Mouse (Mus musculus) Patski (cell line): ENCODE measurements around the gene Dclk1. TPM values are rescaled to one million over a fixed set of nuclear protein-coding genes. Genes with fewer than 3 reads are reported as not detected.
A peak's percentile ranks its signal among the peaks of the same experiment; 100 is the strongest.

Experiments
- ATAC-seq: fragments of 100-300 bp; one replicate; pipeline ENCODE4 v1.8.0; 2021
- CTCF ChIA-PET: fragments of 350-600 bp; sonication (Branson Sonifier 250); formaldehyde crosslinking; loops from one replicate; lab custom pipeline; 2022; ENCODE audit warnings: inconsistent platforms; lab: Charles Lee
- POLR2A ChIA-PET: fragments of 350-600 bp; sonication (Branson Sonifier 250); formaldehyde crosslinking; loops from one replicate; lab custom pipeline; 2022; ENCODE audit warnings: antibody characterized with exemption, inconsistent platforms; lab: Charles Lee
- DNase-seq: peaks from one replicate; pipeline ENCODE4 v3.0.0-alpha.2; 2011; ENCODE audit warnings: low read depth, low spot score
- H3K27me3 ChIP-seq: fragments of 371-371 bp; one replicate; pipeline ENCODE4 v1.5.1; 2021
- CTCF ChIP-seq: fragments of 100-300 bp; IDR thresholded peaks from one replicate; pipeline ENCODE4 v1.5.1; 2021
- in situ Hi-C: fragments of 300-500 bp; cut with MboI; formaldehyde crosslinking; loops from 3 replicates; pipeline ENCODE4 v1.11.1; 2018; ENCODE audit warnings: low pct_unique_long_range_greater_than_20kb, mixed read lengths
- polyA plus RNA-seq: library from polyadenylated mRNA; unstranded; gene quantifications from one replicate; pipeline ENCODE4 v1.2.3, GENCODE M21; 2021

Gene Dclk1
- polyA plus RNA-seq, 1 experiment from 2014 or later = 16.7 TPM

- H3K27me3 ChIP-seq = no peaks in the 10 kb centered on the region
- no peak for TF ChIP-seq CTCF
- DNase-seq = peak; percentile 66
- peak; percentile 90 for ATAC-seq
- ChIA-PET CTCF (interaction anchor here (1.2 to 3.9 kb wide), 5 partner anchors 12 to 107 kb away, joined by 3 to 9 read pairs (median 4); no protein-coding TSS in a partner anchor), POLR2A (no interaction called here)
- in situ Hi-C loops = no loop called here
These were observed 5.9 kb downstream of the Dclk1 start for GRCm38 (mm10) chr3:55248048-55248447.

GRCm38 (mm10) chr3:55248508-55248907, 6.3 kb downstream of the Dclk1 start:
- no peak for TF ChIP-seq CTCF
- no peaks in the 10 kb centered on the region for H3K27me3 ChIP-seq
- in situ Hi-C loops = no loop called here
- ATAC-seq (peak; percentile 42), DNase-seq (no peak)
- POLR2A ChIA-PET = no interaction called here
- CTCF ChIA-PET = interaction anchor here (1.2 to 3.9 kb wide), 5 partner anchors 12 to 106 kb away, joined by 3 to 9 read pairs (median 4); no protein-coding TSS in a partner anchor

- in situ Hi-C loops = no loop called here
- CTCF ChIA-PET = interaction anchor here (0.7 to 1.8 kb wide), 11 partner anchors 8 to 211 kb away, joined by 3 to 9 read pairs (median 3); partner anchors contain the start of gene Dclk1
- POLR2A ChIA-PET = interaction anchor here (1.0 kb wide), 1 partner anchor 8 kb away, joined by 3 read pairs; the partner anchor contains the start of gene Dclk1
- ATAC-seq (no peak), DNase-seq (no peak)
- no peak for TF ChIP-seq CTCF
- no peaks in the 10 kb centered on the region for H3K27me3 ChIP-seq
These were observed 8.5 kb downstream of the Dclk1 start for GRCm38 (mm10) chr3:55250631-55251030.

- in situ Hi-C loops = no loop called here
- ChIA-PET CTCF (interaction anchor here (0.8 to 1.5 kb wide), 7 partner anchors 10 to 107 kb away, joined by 3 to 5 read pairs (median 4); no protein-coding TSS in a partner anchor), POLR2A (no interaction called here)
- DNase-seq = no peak
- no peak for TF ChIP-seq CTCF
- ATAC-seq = peak; percentile 39
- no peaks in the 10 kb centered on the region for H3K27me3 ChIP-seq
These were observed 18.0 kb downstream of the Dclk1 start for GRCm38 (mm10) chr3:55260139-55260538.

GRCm38 (mm10) chr3:55266091-55266490, 23.9 kb downstream of the Dclk1 start:
- DNase-seq = no peak
- no peak for ATAC-seq
- in situ Hi-C loops = no loop called here
- CTCF ChIA-PET = interaction anchor here (0.9 to 1.1 kb wide), 4 partner anchors 10 to 88 kb away, joined by 3 read pairs; no protein-coding TSS in a partner anchor
- POLR2A ChIA-PET = no interaction called here
- TF ChIP-seq CTCF = no peak
- no peaks in the 10 kb centered on the region for H3K27me3 ChIP-seq

GRCm38 (mm10) chr3:55269802-55270201, 27.6 kb downstream of the Dclk1 start:
- peak; percentile 39 for ATAC-seq
- DNase-seq = no peak
- TF ChIP-seq CTCF = no peak
- ChIA-PET POLR2A (no interaction called here), CTCF (no interaction called here)
- in situ Hi-C loops = no loop called here
- no peaks in the 10 kb centered on the region for H3K27me3 ChIP-seq

GRCm38 (mm10) chr3:55270345-55270744, 28.2 kb downstream of the Dclk1 start:
- POLR2A ChIA-PET = no interaction called here
- ATAC-seq = no peak
- in situ Hi-C loops = no loop called here

GRCm38 (mm10) chr3:55270920-55271319, 28.8 kb downstream of the Dclk1 start:
- DNase-seq (no peak), ATAC-seq (no peak)
- H3K27me3 ChIP-seq = no peaks in the 10 kb centered on the region
- in situ Hi-C loops = no loop called here
- ChIA-PET CTCF (no interaction called here), POLR2A (no interaction called here)
- TF ChIP-seq CTCF = no peak

More at GRCm38 (mm10) chr3:55270345-55270744, 28.2 kb downstream of the Dclk1 start:
- CTCF ChIA-PET = no interaction called here
- no peak for DNase-seq
- no peak for TF ChIP-seq CTCF
- H3K27me3 ChIP-seq = no peaks in the 10 kb centered on the region

GRCm38 (mm10) chr3:55272536-55272935, 30.4 kb downstream of the Dclk1 start:
- TF ChIP-seq CTCF = no peak
- POLR2A ChIA-PET = no interaction called here
- no peak for ATAC-seq
- DNase-seq = no peak
- CTCF ChIA-PET = interaction anchor here (1.6 kb wide), 1 partner anchor 10 kb away, joined by 5 read pairs; no protein-coding TSS in a partner anchor
- no peaks in the 10 kb centered on the region for H3K27me3 ChIP-seq
- in situ Hi-C loops = no loop called here

- peak; percentile 53 for TF ChIP-seq CTCF
- H3K27me3 ChIP-seq = no peaks in the 10 kb centered on the region
- ATAC-seq (no peak), DNase-seq (no peak)
- in situ Hi-C loops = no loop called here
- CTCF ChIA-PET = interaction anchor here (1.2 kb wide), 1 partner anchor 78 kb away, joined by 4 read pairs; no protein-coding TSS in a partner anchor
- POLR2A ChIA-PET = interaction anchor here (0.8 kb wide), 1 partner anchor 14 kb away, joined by 3 read pairs; no protein-coding TSS in a partner anchor
These were observed 34.3 kb downstream of the Dclk1 start for GRCm38 (mm10) chr3:55276446-55276845.

GRCm38 (mm10) chr3:55276851-55277250, 34.7 kb downstream of the Dclk1 start:
- no peak for TF ChIP-seq CTCF
- in situ Hi-C loops = no loop called here
- DNase-seq = no peak
- ATAC-seq = no peak
- CTCF ChIA-PET = interaction anchor here (0.9 to 1.3 kb wide), 2 partner anchors 15 to 125 kb away, joined by 3 read pairs; no protein-coding TSS in a partner anchor
- no peaks in the 10 kb centered on the region for H3K27me3 ChIP-seq
- POLR2A ChIA-PET = no interaction called here
